Mouse (Mus musculus) heart, adult 2 months (tissue): Measurements from ENCODE around the gene C8a. TPM values are rescaled to one million over a fixed set of nuclear protein-coding genes. Genes with fewer than 3 reads are reported as not detected.

ENCODE experiments used
- DNase-seq, 2 experiments: peaks; one replicate each; pipeline ENCODE4 v3.0.0; 2021
- H3K27ac ChIP-seq: fragments of 200-600 bp; 2 replicates; pipeline ENCODE4 v1.8.1; 2022
- H3K27me3 ChIP-seq: fragments of 200-500 bp; 2 replicates; pipeline ENCODE4 v1.6.1; 2012; ENCODE audit warnings: mild to moderate bottlenecking, low read length, inconsistent platforms, mixed read lengths; ENCODE audit not compliant: control insufficient read depth, insufficient read depth
- H3K36me3 ChIP-seq: fragments of 200-500 bp; 2 replicates; pipeline ENCODE4 v1.6.1; 2012; ENCODE audit warnings: low read length, inconsistent platforms; ENCODE audit not compliant: control insufficient read depth, insufficient read depth
- H3K4me1 ChIP-seq: fragments of 200-500 bp; 2 replicates; pipeline ENCODE4 v1.6.1; 2011; ENCODE audit warnings: low read length; ENCODE audit not compliant: control insufficient read depth, insufficient read depth
- H3K4me3 ChIP-seq: fragments of 200-600 bp; 2 replicates; pipeline ENCODE4 v1.8.1; 2022
- H3K79me2 ChIP-seq: fragments of 200-500 bp; replicated peaks from 2 replicates; pipeline ENCODE4 v1.6.1; 2012; ENCODE audit warnings: mild to moderate bottlenecking, inconsistent platforms, low read length, moderate library complexity, mixed read lengths; ENCODE audit not compliant: control insufficient read depth, insufficient read depth
- H3K9ac ChIP-seq: fragments of 200-500 bp; 2 replicates; pipeline ENCODE4 v1.6.1; 2012; ENCODE audit warnings: low read depth, mild to moderate bottlenecking, control low read depth, inconsistent platforms, low read length, mixed read lengths
- CTCF ChIP-seq: fragments of 200-600 bp; IDR thresholded peaks from 2 replicates; pipeline ENCODE4 v1.8.1; 2022; ENCODE audit warnings: antibody characterized with exemption, mild to moderate bottlenecking, moderate library complexity
- EP300 ChIP-seq: fragments of 200-500 bp; IDR thresholded peaks from 2 replicates; pipeline ENCODE4 v1.6.1; 2011; ENCODE audit warnings: low read depth, low read length, control low read depth; ENCODE audit not compliant: insufficient read depth
- POLR2A ChIP-seq: fragments of 200-500 bp; IDR thresholded peaks from 2 replicates; pipeline ENCODE4 v1.6.1; 2011; ENCODE audit warnings: mild to moderate bottlenecking, low read depth, low read length, control low read depth; ENCODE audit not compliant: insufficient read depth
- WGBS: fragments of 180-500 bp; shearing (Covaris S2); methylation state at CpG from one replicate; pipeline ENCODE4 v1.1.7; 2018; 5-methylcytosine and 5-hydroxymethylcytosine counted together
- intact Hi-C: fragments of 180-260 bp; cut with DNase I; formaldehyde crosslinking; loops from one replicate; pipeline ENCODE4 v1.15.1; 2025
- polyA plus RNA-seq: library from polyadenylated mRNA; depleted of rRNA; stranded (reverse); fragments of >200 nt; gene quantifications from 2 replicates; pipeline ENCODE4 v1.2.3, GENCODE M21; 2012
- total RNA-seq, 2 experiments: library from RNA; stranded (reverse); gene quantifications; 2 replicates each; pipeline ENCODE4 v1.2.3; 2021

The C8a gene
- total and polyA plus RNA-seq, 3 experiments = not detected

- TF ChIP-seq POLR2A (no peak), CTCF (no peak), EP300 (no peak)
- no peak for DNase-seq
- no peaks in the 10 kb centered on the region for H3K27me3 ChIP-seq
- H3K4me1 ChIP-seq = no peaks in the 10 kb centered on the region
- WGBS = 55% methylated on average over 2 of the region's 2 CpGs
- intact Hi-C loops = no loop called here
- H3K79me2 ChIP-seq = no peaks in the 10 kb centered on the region
- H3K27ac ChIP-seq = no peak overlapping the region
- H3K36me3 ChIP-seq = no peaks in the 10 kb centered on the region
- no peak overlapping the region for H3K4me3 ChIP-seq
- H3K9ac ChIP-seq = no peak overlapping the region
Observed at GRCm38 (mm10) chr4:104817509-104817908, 58.7 kb downstream of the C8a start.

- H3K4me3 ChIP-seq = no peak overlapping the region
- no peak for DNase-seq
- WGBS = 81% methylated on average over 4 of the region's 4 CpGs
- no peaks in the 10 kb centered on the region for H3K36me3 ChIP-seq
- H3K9ac ChIP-seq = no peak overlapping the region
- TF ChIP-seq EP300 (no peak), POLR2A (no peak), CTCF (no peak)
- H3K4me1 ChIP-seq = no peaks in the 10 kb centered on the region
- H3K27ac ChIP-seq = no peak overlapping the region
- H3K79me2 ChIP-seq = no peaks in the 10 kb centered on the region
- intact Hi-C loops = no loop called here
- no peaks in the 10 kb centered on the region for H3K27me3 ChIP-seq
Observed at GRCm38 (mm10) chr4:104816519-104817232, 59.5 kb downstream of the C8a start.

GRCm38 (mm10) chr4:104813617-104814016, 62.6 kb downstream of the C8a start:
- Histone ChIP-seq H3K79me2 (no peaks in the 10 kb centered on the region), H3K36me3 (no peaks in the 10 kb centered on the region), H3K27ac (no peak overlapping the region), H3K9ac (no peak overlapping the region), H3K4me1 (no peaks in the 10 kb centered on the region), H3K27me3 (no peaks in the 10 kb centered on the region), H3K4me3 (no peak overlapping the region)
- 86% methylated on average over 2 of the region's 2 CpGs for WGBS
- intact Hi-C loops = no loop called here
- TF ChIP-seq EP300 = no peak
- no peak for TF ChIP-seq POLR2A
- no peak for TF ChIP-seq CTCF
- no peak for DNase-seq

GRCm38 (mm10) chr4:104810710-104811286, 65.4 kb downstream of the C8a start:
- H3K27ac ChIP-seq = no peak overlapping the region
- H3K4me3 ChIP-seq = no peak overlapping the region
- 59% methylated on average over 10 of the region's 10 CpGs for WGBS
- DNase-seq = no peak
- no peaks in the 10 kb centered on the region for H3K36me3 ChIP-seq
- H3K4me1 ChIP-seq = no peaks in the 10 kb centered on the region
- TF ChIP-seq CTCF = no peak
- no peak for TF ChIP-seq EP300
- TF ChIP-seq POLR2A = no peak
- no peaks in the 10 kb centered on the region for H3K79me2 ChIP-seq
- no peaks in the 10 kb centered on the region for H3K27me3 ChIP-seq
- H3K9ac ChIP-seq = no peak overlapping the region
- intact Hi-C loops = no loop called here

- TF ChIP-seq POLR2A (no peak), EP300 (no peak), CTCF (no peak)
- intact Hi-C loops = no loop called here
- no peak for DNase-seq
- Histone ChIP-seq H3K79me2 (no peaks in the 10 kb centered on the region), H3K4me1 (no peaks in the 10 kb centered on the region), H3K27me3 (no peaks in the 10 kb centered on the region), H3K36me3 (no peaks in the 10 kb centered on the region), H3K4me3 (no peak overlapping the region), H3K27ac (no peak overlapping the region), H3K9ac (no peak overlapping the region)
- WGBS = 84% methylated on average over 19 of the region's 19 CpGs
Observed at GRCm38 (mm10) chr4:104805414-104806257, 70.6 kb downstream of the C8a start.
